Mouse (Mus musculus) lung, postnatal 0 days (tissue): ENCODE results near the gene Abhd2.

ENCODE experiments used
- CTCF ChIP-seq: IDR thresholded peaks from 2 replicates; pipeline ENCODE4 v1.5.1; 2016; ENCODE audit warnings: antibody characterized with exemption, mild to moderate bottlenecking
- EP300 ChIP-seq: IDR thresholded peaks from 2 replicates; pipeline ENCODE4 v1.6.1; 2016; ENCODE audit warnings: antibody characterized with exemption, mild to moderate bottlenecking, control low read depth

- no peak for TF ChIP-seq EP300
- TF ChIP-seq CTCF, result no peak
Observed at GRCm38 (mm10) chr7:79249581-79249980, 23.4 kb upstream of the Abhd2 start.
